Mouse (Mus musculus): Measurements from ENCODE around the gene 6430550D23Rik.
"Not testable (repeated sequence)": the region's sequence is repeated elsewhere in the genome, so short reads cannot be mapped to it uniquely, and the experiment has no call there.

Gene 6430550D23Rik

DNA sequence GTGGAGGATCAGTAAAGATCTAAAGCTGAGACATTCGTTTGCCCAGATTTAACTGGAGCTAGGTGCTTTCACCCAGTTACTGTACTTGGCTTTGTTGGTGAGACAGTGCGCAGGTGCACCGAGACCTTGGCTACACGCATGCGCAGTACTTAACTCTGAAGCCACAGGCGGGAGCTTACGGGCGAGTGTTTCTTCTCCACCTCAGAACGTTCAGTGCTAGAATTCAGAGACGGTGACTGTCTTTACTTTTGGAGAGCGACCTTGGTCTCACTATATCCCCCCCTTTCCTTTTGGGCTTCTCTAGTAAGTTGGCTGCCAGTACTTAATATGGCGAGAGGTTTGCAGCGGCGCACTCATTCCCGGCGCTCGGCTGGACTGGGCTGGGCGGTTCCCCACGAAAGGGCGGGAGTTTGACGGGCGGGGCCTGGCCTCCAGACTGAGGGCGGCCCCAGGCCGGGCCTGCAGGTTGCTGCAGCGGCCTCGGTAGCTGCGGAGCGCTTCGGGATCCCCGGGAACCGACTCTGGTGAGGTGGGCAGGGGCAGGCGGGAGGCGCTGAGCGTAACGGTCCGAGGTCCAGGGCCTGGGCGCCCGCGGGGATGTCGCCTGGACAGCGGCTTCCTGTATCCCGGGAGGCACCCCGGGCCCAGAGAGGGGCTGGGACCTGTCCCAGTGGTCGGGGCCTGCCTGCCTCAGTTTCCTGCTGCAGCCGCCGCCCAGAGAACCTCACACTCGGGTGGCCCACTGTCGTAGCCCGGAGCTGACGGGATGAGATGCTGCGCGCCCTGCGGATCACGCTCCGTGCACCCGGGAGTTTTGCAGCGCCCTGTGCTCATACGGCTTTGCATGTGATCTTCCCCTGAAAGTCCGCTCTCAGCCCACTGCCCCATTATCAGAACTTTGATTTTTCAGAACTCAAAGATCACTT, 51.4 kb downstream of the 6430550D23Rik start, which contains the start of gene Cep250:
Gene Cep250 (plus strand): TSS at position 325 of the 926 bp plus-strand sequence.
- in situ Hi-C loops (cut with MboI; ENCODE audit: unreplicated experiment in 2 of 2): loop anchor here in 1 of 2 experiments (10.0 kb wide), 2 partner anchors 298 to 328 kb away; no protein-coding TSS in a partner anchor

DNA sequence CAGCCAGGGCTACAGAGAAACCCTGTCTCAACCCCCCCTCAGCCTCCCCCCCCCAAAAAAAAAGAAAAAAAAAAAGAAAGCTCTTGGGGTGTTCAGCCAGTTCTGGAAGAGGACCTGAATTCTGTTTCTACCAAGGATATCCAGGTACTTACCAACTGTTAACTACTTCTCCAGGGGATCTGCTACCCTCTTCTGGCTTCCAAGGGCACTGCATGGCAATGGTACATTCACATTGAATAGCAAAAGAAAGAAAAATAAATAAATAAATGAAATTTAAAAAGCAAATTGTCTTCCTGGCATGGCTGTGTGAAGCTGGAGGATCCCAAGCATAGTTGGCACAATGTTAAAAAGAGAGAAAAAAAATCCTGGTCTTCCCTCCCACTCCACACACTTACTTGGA, 55.8 kb downstream of the 6430550D23Rik start:
- in situ Hi-C loops (cut with MboI; ENCODE audit: unreplicated experiment in 2 of 2): loop anchor here in 1 of 2 experiments (10.0 kb wide), 2 partner anchors 303 to 333 kb away; no protein-coding TSS in a partner anchor

DNA sequence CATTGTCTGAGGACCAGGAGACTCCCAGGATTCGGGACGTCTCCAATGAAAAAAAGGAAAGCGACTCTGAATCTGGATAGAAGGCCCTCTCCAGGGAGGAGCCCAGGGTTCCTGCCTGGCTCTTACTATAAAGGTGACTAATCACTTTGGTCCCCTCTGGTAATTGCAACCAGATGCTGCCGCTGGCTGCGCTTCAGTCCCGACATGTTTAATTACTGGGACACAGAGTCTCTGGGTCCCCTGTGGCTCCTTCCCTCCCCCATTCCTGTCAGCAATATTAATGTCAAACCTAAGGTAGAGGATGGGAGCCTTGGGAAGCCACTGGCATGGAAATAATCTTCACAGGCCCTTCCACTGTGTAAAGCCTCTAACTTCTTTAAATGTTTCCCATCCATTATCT, 58.4 kb downstream of the 6430550D23Rik start:
- in situ Hi-C loops (cut with MboI; ENCODE audit: unreplicated experiment in 2 of 2): loop anchor here (5.0 to 10.0 kb wide), 3 partner anchors 97 to 335 kb away; no protein-coding TSS in a partner anchor

- in situ Hi-C loops (cut with MboI; ENCODE audit: unreplicated experiment in 2 of 2): loop anchor here (5.0 to 10.0 kb wide), 3 partner anchors 95 to 337 kb away; no protein-coding TSS in a partner anchor
These were observed 60.3 kb downstream of the 6430550D23Rik start for GRCm38 (mm10) chr2:155947390-155948002.

- in situ Hi-C loops (cut with MboI; ENCODE audit: unreplicated experiment in 2 of 2): loop anchor here (5.0 to 10.0 kb wide), 3 partner anchors 94 to 338 kb away; no protein-coding TSS in a partner anchor
These were observed 61.3 kb downstream of the 6430550D23Rik start for GRCm38 (mm10) chr2:155946499-155946898.

DNA sequence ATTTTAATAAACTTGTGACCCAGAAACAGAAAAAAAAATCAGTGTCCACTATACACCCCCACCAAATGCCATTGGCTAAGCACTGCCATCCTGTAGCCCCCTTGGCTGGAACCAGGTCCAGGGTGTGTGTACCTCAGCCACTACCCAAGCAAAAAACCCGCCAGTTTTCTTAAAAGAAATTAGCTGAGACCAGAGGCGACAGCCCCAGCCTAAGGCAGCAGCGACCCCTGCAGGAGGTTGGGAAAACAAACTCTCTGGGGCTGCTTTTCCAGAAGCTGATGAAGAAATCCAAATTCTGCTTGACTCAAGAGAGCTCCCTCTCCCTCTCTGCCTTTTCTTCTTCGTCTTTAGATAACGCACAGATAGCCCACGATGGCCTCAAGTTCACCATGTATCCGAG, 61.7 kb downstream of the 6430550D23Rik start:
- in situ Hi-C loops (cut with MboI; ENCODE audit: unreplicated experiment in 2 of 2): loop anchor here (5.0 to 10.0 kb wide), 3 partner anchors 94 to 339 kb away; no protein-coding TSS in a partner anchor

- in situ Hi-C loops (cut with MboI; ENCODE audit: unreplicated experiment in 2 of 2): loop anchor here (5.0 to 10.0 kb wide), 3 partner anchors 93 to 339 kb away; no protein-coding TSS in a partner anchor
These were observed 62.2 kb downstream of the 6430550D23Rik start for GRCm38 (mm10) chr2:155945580-155945979.

DNA sequence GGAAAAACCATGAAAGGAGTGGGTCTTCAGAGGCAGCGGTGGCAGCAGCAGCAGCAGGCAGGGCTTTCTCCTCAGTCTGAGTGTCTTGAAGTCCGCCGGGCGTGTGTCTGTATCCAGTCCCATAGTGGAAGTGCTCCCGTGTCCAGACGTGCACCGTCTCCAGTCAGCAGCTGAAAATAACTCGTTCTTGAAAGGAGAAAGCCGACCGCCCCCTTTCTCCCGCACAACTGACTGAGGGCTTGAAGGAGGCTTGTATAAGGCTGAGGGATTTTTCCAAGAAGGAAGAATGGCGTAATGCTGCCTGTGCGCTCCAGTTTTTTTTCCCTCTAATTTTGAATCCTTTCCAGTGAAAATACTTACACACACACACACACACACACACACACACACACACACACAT, 62.7 kb downstream of the 6430550D23Rik start, which contains the start of gene Gdf5:
Gene Gdf5 (minus strand): TSS at position 244 of the 400 bp plus-strand sequence.
- in situ Hi-C loops (cut with MboI; ENCODE audit: unreplicated experiment in 2 of 2): loop anchor here (5.0 to 10.0 kb wide), 3 partner anchors 93 to 340 kb away; no protein-coding TSS in a partner anchor

DNA sequence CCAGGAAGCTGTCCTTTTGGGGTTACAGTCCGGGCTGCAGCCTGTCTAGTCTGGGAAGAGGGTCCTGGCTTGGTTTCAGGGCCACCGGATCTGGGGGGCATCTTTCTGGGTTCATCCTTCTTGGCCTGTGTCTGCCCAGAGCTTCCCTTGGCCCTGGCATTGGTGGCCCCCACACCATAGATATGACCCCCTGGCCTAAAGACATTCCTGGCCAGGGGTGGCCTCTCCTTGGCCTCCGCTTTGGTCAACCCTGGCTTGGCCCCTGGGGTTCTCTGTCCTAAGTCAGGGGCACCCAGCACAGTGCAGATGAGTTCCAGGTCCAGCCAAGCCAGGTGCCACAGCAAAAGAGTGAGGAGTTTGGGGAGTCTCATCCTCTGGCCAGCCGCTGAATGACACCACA, 63.1 kb downstream of the 6430550D23Rik start:
- in situ Hi-C loops (cut with MboI; ENCODE audit: unreplicated experiment in 2 of 2): loop anchor here (5.0 to 10.0 kb wide), 3 partner anchors 92 to 340 kb away; no protein-coding TSS in a partner anchor

- in situ Hi-C loops (cut with MboI; ENCODE audit: unreplicated experiment in 2 of 2): loop anchor here (5.0 to 10.0 kb wide), 3 partner anchors 91 to 341 kb away; no protein-coding TSS in a partner anchor
These were observed 64.3 kb downstream of the 6430550D23Rik start for GRCm38 (mm10) chr2:155943463-155943862.

GRCm38 (mm10) chr2:155941697-155942442, 65.9 kb downstream of the 6430550D23Rik start:
- in situ Hi-C loops (cut with MboI; ENCODE audit: unreplicated experiment in 2 of 2): loop anchor here (5.0 to 10.0 kb wide), 3 partner anchors 90 to 343 kb away; no protein-coding TSS in a partner anchor

DNA sequence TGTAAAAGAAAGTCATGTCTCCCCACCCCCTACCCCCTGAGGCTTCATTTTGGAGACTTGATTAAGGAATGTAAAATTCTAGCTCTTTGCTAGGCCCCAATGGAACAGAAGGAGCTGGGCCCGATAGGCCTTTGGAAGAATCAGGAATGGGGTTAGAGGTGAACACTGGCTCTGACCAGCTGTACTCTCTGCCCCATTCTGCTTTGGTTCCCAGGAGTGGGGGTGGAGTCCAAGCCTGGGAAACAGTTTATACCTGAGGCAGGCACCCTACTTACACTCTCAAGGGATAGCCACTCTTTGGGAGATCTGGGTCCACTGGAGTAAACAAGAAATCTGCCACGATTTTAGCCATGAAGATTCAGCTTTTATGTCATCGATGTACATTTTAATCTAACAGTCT, 67.1 kb downstream of the 6430550D23Rik start, which contains the start of gene Gm15557:
Gene Gm15557 (plus strand): TSS at position 48 of the 400 bp plus-strand sequence.
- in situ Hi-C loops (cut with MboI; ENCODE audit: unreplicated experiment in 2 of 2): loop anchor here (5.0 to 10.0 kb wide), 3 partner anchors 88 to 344 kb away; no protein-coding TSS in a partner anchor

DNA sequence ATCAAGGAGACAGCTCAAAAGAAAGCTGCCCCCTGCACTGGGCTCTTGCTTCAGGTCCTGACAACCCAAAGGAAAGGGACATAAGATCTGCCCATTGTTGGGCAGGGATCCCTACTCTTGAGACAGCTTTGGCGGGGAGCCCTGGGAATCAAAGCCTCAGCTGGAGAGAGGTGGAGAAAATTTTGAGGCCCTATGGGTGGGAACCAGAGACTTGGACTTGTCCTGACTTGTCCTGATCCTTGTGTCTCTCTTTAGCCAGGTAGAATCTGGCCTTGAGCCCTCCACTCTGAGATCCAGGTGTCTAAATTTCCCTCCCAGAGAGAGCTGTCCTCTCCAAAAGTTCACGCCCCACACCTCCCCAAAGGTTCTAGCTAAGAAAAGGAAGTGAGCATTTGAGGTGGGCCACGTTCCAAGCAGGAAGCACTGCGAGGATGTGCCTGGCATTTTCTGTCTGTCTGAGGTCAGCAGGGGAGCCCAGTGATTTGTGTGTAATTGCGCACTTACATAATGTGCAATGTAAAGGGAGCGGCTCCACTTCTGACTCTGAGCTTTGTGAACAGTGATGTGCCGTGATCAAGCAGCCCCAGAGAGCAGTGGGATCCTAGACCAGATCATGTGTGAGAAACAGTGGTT, 67.8 kb downstream of the 6430550D23Rik start:
- in situ Hi-C loops (cut with MboI; ENCODE audit: unreplicated experiment in 2 of 2): loop anchor here (5.0 to 10.0 kb wide), 3 partner anchors 88 to 345 kb away; no protein-coding TSS in a partner anchor

DNA sequence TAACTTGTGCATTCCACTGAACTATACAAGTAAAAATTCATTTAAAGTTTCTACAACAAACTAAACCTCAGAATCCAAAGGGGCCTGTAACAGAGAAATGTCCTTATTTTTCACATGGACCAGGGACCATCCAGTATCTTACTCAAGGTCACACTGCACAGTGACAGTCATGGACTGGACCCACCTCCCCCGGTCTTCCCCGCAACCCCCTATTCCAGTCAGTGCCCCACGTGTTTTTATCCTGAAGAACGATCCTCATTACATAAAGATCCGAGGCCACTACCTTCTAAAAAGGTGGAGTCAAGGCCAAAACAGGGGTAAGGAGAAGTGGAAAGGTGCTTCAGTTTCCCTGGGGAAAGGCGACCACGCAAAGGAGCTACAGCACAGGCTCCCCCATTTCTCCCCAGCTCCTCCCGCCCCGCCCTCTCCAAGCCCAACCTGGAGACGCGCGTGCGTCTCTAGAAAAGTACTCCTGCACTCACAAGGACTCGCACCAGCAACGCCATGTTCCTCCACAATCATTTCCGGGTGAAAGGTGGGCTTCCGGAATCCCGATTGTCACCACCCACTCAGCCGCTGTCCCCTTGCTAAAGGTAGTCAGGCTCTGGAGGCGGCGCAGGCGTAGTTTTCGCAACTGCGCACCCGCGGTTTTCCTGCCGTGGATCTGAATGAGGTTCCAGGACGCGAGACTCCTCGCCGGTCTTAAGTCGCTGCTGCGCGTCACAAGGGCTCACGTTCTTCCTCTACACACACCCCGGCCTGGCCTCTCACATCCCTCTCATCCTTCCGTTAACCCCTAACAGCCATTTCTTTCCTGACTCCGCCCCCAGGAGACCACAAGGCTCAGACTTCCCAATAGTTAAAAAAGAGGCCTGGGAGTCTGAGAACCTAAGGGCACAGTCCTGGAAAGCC, 78.0 kb downstream of the 6430550D23Rik start, which contains the start of gene Uqcc1:
Gene Uqcc1 (minus strand): TSS at position 780 of the 912 bp plus-strand sequence.
- in situ Hi-C loops (cut with MboI; ENCODE audit: unreplicated experiment in 2 of 2): no loop called here

DNA sequence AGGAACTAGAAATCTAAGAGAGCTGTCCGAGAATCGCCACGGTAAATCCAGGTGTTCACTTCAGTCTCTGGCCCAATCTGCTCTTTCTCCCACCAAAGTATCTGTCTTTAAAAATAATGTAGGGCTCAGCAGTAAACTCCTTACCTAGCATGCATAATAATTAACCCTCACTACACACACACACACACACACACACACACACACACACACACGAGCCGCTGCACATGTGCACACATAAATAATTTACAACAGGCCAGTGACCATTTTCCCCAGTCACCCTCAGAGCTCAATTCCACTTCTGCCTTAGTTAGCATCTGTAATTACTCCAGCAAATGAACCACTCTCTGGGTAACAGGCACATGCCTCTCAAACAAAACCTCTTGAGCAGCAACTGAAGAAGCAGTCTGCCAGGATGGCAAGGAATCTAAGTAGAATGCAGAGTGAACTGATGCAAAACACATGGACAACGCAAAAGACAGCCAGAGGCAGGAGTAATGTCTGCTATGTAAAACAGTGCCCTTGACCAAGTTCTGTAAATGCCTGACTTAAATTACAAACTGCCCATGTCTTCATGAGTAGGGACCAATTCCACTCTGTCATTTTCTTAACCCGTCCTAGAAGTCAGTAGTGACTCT, 78.9 kb downstream of the 6430550D23Rik start:
- in situ Hi-C loops (cut with MboI; ENCODE audit: unreplicated experiment in 2 of 2): no loop called here

DNA sequence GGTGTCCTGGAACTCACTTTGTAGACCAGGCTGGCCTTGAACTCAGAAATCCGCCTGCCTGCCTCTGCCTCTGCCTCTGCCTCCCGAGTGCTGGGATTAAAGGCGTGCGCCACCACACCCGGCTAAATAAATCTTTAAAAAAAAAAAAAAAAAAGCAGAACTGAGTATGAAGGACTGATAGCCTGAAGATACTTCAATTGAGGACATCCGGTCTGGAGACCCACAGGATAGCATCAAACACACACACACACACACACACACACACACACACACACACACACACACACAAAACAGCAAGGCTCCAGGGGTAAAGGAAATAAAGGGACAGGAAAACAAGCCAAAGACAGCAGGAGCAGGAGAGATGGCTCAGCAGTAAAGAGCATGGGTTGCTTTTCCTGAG, 82.6 kb downstream of the 6430550D23Rik start:
- in situ Hi-C loops (cut with MboI; ENCODE audit: unreplicated experiment in 2 of 2): not testable (repeated sequence)
